Mouse (Mus musculus) cerebellum, postnatal 25 days (tissue): Measurements from ENCODE around the gene Smim7.

Experiments used
- DNase-seq, 2 experiments: peaks; one replicate each; pipeline ENCODE4 v3.0.0; 2021; ENCODE audit warnings: mixed read lengths in 2 of 2

Smim7 gene

DNA sequence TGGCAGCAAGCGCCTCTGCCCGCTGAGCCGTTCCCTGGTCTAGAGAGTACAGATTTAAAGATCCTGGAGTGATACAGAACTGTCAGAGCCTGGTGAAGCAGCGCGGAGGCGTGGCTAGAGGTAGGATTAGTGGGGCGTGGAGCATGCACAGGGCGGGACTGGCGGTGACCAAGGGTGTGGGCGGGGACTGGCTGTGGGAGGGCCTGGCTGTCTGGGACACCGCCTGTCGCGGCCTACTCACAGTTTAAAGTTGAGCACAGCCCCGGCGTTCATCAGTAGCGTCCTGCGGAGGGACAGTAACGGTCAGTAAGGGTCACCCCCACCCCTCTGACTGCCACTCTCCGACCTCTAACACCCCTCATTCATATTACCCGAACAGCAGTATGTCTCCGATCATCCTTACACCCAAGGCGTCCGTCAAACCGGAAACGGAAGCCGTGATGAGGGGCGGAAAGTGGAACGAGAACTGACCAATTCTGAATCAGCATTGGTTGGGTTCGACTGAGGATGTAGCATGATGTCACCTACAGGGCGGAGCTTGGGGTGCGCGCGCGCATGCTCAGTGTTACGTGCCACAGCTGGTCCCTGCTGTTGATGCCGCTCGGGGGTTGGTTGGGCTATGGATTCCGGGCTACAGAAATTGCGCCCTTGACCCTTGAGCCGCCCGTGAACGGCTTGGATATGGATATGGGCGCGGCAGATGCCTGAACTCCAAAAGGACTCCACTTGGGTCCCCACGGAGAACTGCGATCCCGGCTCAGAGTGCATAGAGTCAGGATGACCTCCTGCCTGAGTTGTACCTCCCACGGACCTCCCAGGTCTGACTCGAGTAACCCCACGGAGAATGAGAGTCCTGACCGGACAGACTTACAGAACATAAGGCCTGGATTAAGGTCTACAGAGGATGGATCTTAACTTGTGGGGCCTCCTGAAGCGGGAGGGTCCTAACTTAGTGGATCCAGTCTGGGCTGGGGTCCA is at the start of gene Smim7:
Smim7 (minus strand) TSS at position 456 of the 978 bp plus-strand sequence.
- DNase-seq = peak; percentile 97

DNA sequence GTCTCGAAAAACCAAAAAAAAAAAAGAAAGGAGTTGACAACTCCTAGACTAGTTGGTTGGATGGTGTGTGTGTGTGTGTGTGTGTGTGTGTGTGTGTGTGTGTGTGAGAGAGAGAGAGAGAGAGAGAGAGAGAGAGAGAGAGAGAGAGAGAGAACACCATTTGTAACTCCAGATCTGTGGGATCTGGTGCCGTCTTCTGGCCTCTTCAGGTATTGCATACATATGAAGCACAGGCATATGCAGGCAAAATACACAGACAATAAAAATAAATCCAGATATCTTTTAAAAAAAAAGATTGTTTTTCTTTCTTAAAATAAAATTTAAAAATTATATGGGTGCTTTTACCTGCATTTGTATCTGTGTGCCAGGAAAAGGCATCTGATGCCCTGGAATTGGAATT is 19.3 kb upstream of the Smim7 start:
- peak in 1 of 2 experiments; percentile 58 for DNase-seq

DNA sequence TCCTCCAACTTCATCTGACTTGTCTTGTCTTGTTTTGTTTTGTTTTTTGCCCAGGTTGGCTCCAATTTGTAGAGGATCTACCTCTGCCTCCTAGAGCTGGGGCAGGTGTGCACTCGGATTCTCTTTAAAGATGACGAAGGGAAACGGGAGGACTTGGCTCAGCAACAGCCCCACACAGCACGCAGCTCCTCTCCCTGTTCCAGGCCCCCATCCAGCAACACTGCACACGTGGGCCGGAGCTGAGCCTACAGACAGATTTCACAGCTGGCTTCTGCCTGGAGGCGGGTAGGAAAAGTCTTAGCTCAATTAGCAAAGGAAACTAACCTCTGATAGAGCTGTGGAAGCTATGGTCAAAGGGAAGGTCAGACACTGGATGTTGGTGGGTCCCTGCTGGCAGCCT is 18.4 kb upstream of the Smim7 start:
- no peak for DNase-seq

DNA sequence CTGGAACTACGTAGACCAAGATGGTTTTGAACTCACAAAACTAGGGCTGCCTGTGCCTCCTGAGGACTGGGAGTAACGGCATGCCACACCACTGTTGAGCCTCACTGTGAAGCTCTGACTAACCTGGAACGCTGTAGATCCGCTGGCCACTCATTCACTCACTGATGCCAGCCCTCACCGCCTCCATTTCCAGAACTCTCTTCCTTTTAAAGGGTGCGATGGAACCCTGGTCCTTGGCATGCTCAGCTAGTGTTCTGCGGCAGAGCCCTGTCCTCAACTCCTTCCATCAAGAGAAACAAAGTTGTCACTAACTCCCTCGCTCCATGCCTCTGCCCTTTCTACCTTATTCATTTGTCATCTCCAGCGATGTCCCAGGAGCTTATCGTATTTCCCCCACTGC is 18.0 kb upstream of the Smim7 start:
- DNase-seq = no peak

DNA sequence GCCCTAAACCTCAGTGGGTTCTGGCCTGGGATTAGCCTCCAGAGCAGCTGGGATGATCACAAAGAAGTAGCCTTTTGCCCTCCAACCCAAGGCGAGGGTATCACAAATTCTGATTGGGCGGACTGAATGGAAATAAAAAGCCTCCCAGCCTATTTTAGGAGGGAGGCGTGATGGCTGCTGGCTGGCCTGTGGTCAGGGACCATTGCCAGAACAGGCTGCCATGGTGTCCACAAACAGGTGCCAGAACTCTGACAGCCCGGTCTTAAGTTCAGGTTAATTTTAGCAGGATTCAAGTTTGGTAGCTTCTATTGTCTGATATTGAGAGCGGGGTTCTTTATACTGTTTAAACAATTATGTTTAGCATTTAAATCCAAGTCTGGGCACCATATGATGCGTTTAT is 16.9 kb upstream of the Smim7 start:
- DNase-seq = peak; percentile 72 to 80

DNA sequence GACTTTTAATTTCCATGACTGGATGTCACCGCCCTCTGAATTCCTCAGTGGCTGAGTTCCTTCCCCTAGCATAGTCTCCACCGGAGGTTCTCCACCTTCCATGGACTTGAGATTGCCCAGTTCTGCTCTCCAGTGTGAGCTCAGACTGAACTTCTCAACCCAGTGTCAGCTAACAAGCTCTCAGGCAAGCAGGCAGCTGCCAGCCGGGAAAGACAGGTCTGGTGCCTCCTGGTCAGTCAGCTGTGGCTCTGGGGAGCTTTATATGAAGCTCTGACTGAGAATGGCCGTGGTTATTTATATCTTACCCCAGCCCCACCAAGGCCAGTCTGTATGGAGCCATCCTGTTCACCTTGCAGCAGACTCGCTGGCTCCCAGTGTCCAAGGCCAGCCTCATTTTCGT is 13.5 kb upstream of the Smim7 start:
- no peak for DNase-seq

DNA sequence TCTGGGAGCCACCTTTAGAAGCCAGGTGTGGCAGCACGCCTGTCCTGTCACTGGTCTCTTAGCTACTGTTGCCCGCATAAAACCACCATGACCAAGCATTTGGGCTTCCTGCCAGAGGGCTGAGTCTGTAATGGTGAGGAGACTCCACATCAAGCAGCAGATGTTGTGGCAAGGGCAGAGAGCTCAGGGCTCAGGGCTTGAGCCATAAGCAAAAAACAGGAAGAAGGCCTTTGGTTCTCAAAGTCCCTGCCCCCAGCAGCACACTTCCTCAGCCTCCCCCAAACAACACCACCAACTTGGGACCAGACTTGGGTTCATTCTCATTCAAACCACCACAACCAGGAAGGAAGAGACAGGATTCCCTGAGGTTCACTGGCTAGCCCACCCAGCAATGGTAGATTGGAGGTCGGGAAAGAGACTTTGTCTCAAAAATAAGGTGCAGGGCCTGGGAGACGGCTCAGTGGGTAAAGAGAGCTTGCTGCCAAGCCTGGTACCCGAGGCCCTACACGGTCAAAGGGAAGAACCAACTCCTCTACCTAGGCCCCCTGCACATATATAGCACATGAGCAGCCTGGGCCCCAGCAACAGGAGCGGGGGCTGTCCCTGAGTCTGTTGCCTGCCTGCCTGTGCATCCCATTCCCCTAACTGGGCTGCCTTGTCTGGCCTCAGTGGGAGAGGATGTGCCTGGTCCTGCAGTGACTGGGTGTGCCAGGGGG is 12.3 kb upstream of the Smim7 start:
- DNase-seq = no peak

DNA sequence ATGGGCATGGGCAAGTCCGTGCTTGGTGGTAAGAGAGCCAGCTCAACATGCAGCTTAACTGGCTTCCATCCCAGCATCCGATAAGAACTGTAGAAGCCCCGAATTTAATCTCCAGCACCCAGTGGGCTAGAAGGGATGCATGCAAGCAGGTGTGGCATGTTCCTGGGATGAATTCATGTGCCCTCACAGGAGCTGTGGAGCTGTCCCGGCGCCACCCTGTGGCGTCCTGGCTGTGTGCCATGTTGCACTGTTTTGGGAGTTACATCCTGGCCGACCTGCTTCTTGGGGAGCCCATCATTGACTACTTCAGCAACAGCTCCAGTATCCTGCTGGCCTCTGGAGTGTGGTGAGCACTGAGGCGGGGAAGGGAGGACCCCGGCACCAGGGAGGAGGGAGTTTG is 8.5 kb upstream of the Smim7 start:
- peak; percentile 31 to 54 for DNase-seq

DNA sequence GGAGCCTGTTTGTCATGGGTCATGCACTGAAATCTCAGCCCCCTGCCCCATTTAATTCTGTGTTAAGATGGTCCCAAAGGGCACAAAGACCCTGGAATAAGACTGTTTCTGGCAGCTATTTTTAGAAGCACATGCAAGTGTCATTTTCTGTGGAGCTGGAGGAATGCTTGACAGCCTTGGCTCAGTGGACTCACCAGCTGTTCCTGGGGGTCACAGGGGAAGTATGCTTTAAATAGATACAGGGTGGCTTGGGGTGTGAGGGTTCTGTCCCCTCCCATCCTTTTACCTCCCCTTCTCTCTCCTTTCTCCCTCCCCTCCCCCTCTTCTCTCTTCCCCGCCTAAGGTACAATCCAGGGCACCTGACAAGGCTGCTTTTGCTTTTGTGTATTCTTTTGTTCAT is 7.1 kb upstream of the Smim7 start:
- DNase-seq = no peak

DNA sequence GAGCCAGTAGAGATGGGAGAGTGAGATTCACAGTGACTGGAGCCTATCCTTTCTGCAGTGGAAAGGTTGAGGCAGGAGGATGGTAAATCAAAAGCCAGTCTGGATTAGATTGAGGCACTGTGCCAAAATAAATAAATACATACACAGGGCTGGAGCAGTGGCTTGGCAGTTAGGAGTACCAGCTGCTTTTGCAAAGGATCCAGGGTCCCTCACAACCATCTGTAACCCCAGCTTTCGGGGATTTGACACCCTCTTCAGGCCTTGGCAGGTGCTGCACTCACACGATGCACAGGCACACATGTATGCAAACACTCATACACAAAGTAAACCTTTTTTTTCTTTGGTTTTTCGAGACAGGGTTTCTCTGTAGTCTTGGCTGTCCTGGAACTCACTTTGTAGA is 6.4 kb upstream of the Smim7 start:
- no peak for DNase-seq

DNA sequence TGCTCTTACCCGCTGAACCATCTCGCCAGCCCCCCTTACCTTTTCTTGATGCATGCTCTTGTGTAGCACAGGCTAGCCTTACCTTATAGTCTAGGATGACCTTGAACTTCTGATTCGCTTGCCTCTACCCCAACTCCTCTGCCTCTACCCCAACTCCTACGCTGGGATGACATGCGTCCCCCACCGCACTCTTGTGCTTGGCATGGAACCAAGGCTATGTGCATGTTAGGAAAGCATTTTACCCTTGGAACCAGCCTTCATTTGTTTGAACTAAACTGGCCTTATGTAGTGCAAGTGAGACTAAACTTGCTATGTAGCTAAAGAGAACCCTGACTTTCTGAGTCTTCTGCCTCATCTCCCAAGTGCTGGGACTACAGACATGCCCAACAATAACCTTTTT is 5.0 kb upstream of the Smim7 start:
- DNase-seq = no peak

DNA sequence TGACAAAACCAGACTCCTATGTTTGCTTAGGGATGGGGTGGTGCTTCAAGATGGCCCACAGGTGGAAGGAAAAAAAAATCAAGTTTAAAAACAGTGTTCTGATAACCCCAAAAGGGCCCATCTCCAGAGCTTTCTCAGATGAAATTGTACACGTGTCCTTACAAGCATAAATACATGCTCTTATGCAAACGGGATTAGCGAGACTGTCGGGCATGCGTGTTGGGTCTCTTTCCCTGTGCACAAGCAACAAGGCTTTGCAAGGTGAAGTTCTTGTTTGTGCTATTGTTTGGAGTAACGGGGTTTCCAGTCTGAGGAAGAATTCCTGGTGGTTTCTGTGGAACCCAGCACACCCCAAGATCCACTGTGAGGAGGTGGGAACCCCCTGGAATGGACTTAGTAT is 2.6 kb upstream of the Smim7 start:
- no peak for DNase-seq

DNA sequence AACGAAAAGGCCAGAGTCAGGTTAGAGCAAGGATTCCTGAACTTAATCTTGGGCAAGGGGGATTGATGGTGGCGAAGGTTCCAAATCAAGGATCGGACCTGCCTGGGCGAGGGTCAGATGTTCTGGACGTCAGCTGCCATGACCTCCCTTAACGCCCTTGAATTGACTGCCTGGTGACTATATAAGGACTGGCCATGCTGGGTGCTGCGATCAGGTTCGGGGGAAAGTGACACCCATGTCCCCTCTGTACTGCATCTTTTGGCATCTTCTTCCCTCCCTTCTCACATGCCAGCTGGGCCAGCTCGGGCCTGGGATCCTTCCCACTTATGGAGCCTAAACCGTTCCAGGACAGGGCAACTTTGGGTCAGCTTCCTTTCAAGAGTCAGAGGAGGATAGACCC is 1.6 kb upstream of the Smim7 start:
- DNase-seq = peak in 1 of 2 experiments; percentile 39

DNA sequence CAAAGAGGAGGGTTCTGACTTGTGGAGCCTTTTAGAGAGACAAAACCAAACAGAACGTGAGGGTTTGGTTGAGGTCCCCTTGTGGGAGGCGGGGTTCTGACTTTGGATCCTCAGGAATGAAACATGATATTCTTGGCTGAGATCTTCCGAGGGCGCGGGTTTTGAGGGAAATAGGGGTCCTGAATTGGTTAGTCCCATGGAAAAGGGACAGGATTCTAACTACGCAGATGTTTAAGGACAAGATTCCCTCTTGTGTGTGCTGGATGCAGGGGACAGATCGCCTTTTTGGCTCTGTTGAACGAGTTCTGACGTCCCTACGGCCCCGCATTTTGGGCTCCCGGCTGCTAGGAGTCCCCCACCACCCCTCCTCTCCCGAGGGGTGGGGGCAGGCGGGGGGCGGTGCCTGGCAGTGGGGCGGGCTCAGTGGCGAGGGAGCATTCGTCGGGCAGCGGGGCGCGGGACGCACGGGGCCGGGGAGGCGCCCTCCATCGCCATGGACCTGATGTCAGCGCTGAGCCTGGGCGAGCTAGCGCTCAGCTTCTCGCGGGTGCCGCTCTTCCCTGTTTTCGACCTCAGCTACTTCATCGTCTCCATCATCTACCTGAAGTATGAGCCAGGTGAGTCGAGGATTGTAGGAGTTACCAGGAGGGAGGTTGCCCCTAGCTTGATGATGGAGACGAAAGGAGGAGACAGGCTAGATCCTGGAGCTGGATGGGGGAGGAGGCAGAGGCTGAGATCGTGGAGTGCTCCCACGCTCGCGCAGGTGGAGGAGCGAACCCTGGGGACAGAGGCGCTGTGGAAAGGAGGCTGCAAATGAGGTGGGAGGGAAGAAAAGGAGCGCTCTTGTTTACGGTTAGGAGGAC is 954 bp upstream of the Smim7 start, which contains the start of gene Tmem38a:
Tmem38a (plus strand) TSS at position 445 of the 863 bp plus-strand sequence.
- DNase-seq = peak; percentile 83 to 89

DNA sequence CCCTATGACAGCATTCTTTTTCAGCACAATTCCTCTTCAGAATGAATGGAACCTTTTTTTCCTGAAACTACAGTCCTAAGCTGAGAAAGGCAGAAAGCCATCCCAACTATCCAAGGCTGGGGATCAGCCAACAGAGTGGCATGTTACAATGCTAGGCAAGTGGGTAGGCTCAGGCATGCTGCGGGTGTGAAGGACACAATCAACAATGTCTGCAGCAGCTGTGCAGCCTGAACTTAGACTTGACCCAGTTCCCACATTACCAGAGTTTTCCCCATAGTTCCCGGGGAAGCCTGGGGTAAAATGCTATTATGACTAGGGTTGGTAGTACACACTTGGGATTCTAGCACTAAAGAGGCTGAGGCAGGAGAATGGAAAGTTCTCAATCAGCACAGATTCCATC is 4.9 kb downstream of the Smim7 start:
- no peak for DNase-seq

DNA sequence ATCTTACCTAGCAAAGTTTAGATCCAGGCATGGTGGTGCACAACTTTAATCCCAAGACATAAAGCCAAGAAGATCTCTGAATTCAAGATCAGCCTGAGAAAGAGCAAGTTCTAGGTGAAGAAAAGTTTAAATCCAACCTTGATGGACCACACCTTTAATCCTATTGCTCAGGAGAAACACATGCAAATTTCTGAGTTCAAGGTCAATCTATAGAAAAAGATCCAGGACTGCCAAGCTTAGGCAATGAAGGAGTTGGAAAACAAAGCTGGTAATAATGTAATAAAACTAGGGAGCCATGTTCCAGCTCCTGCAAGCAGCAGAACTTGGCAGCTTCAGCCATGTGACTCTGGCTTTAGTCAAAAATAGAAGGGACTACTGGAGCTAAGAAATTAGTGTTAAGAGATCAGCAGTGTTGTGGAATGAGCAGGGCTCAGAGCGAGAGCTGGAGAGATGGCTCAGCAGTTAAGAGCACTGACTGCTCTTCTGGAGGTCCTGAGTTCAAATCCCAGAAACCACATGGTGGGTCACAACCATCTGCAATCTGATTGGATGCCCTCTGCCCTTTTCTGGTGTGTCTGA is 9.7 kb downstream of the Smim7 start:
- no peak for DNase-seq

DNA sequence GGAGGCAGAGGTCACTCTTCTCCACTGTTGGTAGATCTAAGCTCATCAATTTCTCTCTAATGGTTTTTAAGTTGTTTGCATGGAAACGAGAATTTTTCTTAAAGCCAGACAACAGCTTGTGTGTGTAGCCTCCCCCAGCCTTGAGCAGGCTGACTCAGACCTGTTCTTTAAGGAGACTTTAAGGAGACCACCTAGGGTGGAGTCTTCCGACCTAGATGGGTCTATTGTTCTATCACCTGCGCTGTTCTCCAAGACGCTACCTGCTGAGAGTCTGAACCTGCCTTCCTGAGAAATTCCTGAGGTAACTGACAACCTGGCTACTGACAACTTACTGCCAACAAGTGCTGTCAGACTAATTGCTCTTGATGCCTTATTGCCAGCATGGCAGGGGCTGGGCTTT is 15.1 kb downstream of the Smim7 start:
- no peak for DNase-seq

DNA sequence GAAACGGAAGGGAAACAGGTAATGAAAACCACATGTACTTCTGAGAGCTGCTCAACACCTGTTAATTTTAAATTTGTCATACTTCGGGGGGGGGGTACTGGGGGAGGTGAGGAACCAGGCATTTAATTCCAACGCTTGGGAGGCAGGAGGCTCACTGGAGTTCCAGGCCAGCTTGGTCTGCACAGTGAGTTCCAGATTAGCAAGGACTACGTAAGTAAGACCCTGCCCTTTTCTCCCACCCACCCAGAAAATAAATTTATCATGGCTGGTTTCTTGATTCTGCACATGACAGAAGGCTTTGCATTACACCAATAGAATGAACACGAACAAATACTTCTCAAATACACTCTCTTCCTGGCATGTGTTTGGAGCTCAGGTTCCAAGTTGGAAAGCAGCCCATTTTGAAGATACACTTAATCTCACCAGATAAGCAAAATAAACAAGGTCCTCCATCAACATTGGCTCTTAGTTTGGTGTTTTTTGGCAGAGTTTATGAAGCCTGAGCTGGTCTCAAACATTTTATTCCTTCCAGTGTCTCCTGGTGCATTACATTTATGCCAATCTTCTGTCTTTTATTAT is 21.5 kb downstream of the Smim7 start:
- no peak for DNase-seq

DNA sequence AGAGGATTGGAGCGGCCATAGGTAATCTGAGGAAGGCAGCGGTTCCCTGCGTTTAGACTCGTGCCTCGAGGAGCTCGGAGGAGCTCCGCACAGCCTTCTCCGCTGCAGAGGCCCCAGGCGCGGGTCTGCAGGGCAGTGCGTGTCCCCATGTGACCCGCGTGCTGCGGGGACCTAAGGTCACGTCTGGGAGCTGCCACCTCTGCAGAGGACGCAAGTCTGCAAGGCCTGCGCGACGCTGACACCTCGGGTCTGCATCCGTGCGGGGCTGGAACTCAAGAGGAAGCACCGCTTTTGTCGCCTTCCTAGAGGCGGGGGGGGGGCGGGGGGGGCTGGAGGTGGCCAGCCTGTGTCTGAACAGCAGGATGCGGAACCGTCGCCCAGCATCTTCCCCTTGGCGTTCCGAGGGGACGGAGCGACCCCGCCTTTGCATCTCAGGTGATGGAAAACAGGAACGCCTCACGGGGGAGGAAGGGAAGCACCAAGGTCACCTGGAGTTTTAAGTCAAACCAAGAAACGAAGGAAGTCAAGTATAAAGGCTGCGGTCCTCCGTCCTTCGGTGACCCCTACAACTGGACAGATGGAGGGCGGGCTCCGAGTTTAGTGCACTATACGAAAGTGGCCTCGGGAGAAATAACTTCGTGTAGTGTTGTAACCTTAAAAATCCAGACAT is 22.1 kb downstream of the Smim7 start:
- DNase-seq = no peak

DNA sequence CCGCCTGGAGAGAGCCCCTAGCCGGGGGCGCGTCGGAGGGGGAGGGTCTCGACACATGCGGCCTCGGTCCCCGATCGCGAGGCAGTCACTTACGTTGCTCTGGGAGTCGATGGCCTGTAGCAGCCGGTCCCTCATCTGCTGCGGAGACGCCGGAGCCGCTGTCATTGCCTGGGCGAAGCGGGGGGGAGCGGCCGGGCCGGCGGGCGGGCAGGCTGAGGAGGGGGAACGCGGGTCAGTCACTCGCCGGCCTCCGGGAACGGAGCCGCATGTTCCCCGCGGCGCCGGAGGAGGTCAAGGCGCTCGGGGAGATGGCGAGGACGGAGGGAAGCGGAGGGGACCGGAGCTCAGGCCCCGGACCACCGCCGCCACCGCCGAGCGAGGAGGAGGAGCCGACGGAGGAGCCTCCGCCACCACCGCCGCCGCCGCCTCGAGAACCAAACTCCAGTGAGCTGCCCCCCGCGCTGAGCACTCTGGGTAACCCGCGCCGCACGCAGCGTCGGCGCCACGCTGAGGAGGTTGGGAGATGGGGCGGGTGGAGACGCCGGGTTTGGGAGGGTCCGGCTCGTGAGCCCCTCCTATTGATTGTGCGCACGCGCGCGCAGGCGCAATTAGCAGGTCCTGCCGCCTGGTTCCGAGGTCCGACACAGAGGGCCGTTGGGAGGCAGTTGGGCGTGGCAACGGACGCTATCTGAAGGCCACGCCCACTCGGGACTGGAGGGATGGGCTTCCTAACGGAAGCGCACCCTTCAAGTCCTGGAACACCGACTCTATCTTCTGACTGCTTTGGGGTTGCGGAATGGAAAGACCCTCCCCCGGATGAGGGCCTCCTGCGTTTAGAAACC is 22.9 kb downstream of the Smim7 start, which contains the start of gene Med26:
Med26 (minus strand) TSS at position 469 of the 842 bp plus-strand sequence.
- DNase-seq = peak; percentile 96 to 98
